Mouse (Mus musculus) testis, adult 2 months (tissue): ENCODE results near the gene Csk. TPM values are rescaled to one million over a fixed set of nuclear protein-coding genes. Genes with fewer than 3 reads are reported as not detected.

Source experiments
- H3K27ac ChIP-seq: fragments of 200-500 bp; 2 replicates; pipeline ENCODE4 v1.5.1; 2012; ENCODE audit warnings: low read depth, low read length; ENCODE audit not compliant: control insufficient read depth, insufficient read depth
- H3K27me3 ChIP-seq: fragments of 200-500 bp; 2 replicates; pipeline ENCODE4 v1.6.1; 2012; ENCODE audit warnings: mild to moderate bottlenecking, low read length, moderate library complexity; ENCODE audit not compliant: control insufficient read depth, insufficient read depth
- H3K36me3 ChIP-seq: fragments of 200-500 bp; 2 replicates; pipeline ENCODE4 v1.6.1; 2012; ENCODE audit warnings: mild to moderate bottlenecking, low read length; ENCODE audit not compliant: control insufficient read depth, insufficient read depth
- H3K4me1 ChIP-seq: fragments of 200-500 bp; 2 replicates; pipeline ENCODE4 v1.6.1; 2012; ENCODE audit warnings: low read length; ENCODE audit not compliant: control insufficient read depth, insufficient read depth
- H3K4me3 ChIP-seq: fragments of 200-500 bp; 2 replicates; pipeline ENCODE4 v1.5.1; 2012; ENCODE audit warnings: low read depth, mild to moderate bottlenecking, low read length, moderate library complexity, mixed read lengths; ENCODE audit not compliant: control insufficient read depth
- CTCF ChIP-seq: fragments of 200-500 bp; IDR thresholded peaks from 2 replicates; pipeline ENCODE4 v1.5.1; 2012; ENCODE audit warnings: low read depth, mild to moderate bottlenecking, inconsistent platforms, low read length, moderate library complexity; ENCODE audit not compliant: control insufficient read depth, insufficient read depth, insufficient replicate concordance
- POLR2A ChIP-seq: fragments of 200-500 bp; IDR thresholded peaks from 2 replicates; pipeline ENCODE4 v1.6.1; 2012; ENCODE audit warnings: low read depth, mild to moderate bottlenecking, inconsistent platforms, low read length, moderate library complexity; ENCODE audit not compliant: control insufficient read depth
- polyA plus RNA-seq: library from polyadenylated mRNA; depleted of rRNA; stranded (reverse); fragments of >200 nt; gene quantifications from 2 replicates; pipeline ENCODE4 v1.2.3, GENCODE M21; 2012; rRNA removed

Gene Csk
- polyA plus RNA-seq, 1 experiment = 13.4 TPM

GRCm38 (mm10) chr9:57577144-57577849 is 76.1 kb downstream of the Csk start:
- no peak overlapping the region for H3K27ac ChIP-seq
- peaks cover 2% of the 10 kb centered on the region; the same call in 1 of the 2 replicates for H3K4me1 ChIP-seq
- H3K27me3 ChIP-seq = no peaks in the 10 kb centered on the region
- TF ChIP-seq POLR2A (no peak), CTCF (no peak)
- H3K36me3 ChIP-seq = no peaks in the 10 kb centered on the region
- H3K4me3 ChIP-seq = no peak overlapping the region

Other genes with a start within 250 kb of the Csk start
- 37.5 and 39.1 TPM in 2 replicates for gene Ppcdc, start 213.5 kb downstream of the Csk start, polyA plus RNA-seq
- 5.7 and 6.2 TPM in 2 replicates for gene Scamp5, start 185.6 kb downstream of the Csk start, polyA plus RNA-seq
- 0.20 and 0.55 TPM in 2 replicates for gene Rpp25, start 149.6 kb downstream of the Csk start, polyA plus RNA-seq
- gene Cox5a, start 132.4 kb downstream of the Csk start, polyA plus RNA-seq = 335 and 344 TPM in 2 replicates
- 2.3 and 2.8 TPM in 2 replicates for gene Fam219b, start 116.1 kb downstream of the Csk start, polyA plus RNA-seq
- 268 and 282 TPM in 2 replicates for gene Mpi, start 100.9 kb downstream of the Csk start, polyA plus RNA-seq
- 465 and 495 TPM in 2 replicates for gene Scamp2, start 92.7 kb downstream of the Csk start, polyA plus RNA-seq
- 9.2 and 9.5 TPM in 2 replicates for gene Ulk3, start 64.2 kb downstream of the Csk start, polyA plus RNA-seq
- gene Cplx3, start 47.4 kb downstream of the Csk start, polyA plus RNA-seq = 0.16 TPM in 1 of 2 replicates, not detected in the other
- gene Lman1l, start 32.9 kb downstream of the Csk start, polyA plus RNA-seq = 0.06 TPM in 1 of 2 replicates, not detected in the other
- 0.16 and 0.38 TPM in 2 replicates for gene Cyp1a2, start 30.1 kb upstream of the Csk start, polyA plus RNA-seq
- 0.09 and 0.11 TPM in 2 replicates for gene Cyp1a1, start 34.3 kb upstream of the Csk start, polyA plus RNA-seq
- 8.0 and 8.1 TPM in 2 replicates for gene Edc3, start 54.9 kb upstream of the Csk start, polyA plus RNA-seq
- gene Clk3, start 112.2 kb upstream of the Csk start, polyA plus RNA-seq = 197 and 224 TPM in 2 replicates
- gene Arid3b, start 183.2 kb upstream of the Csk start, polyA plus RNA-seq = 42.9 and 44.8 TPM in 2 replicates